Mouse (Mus musculus) midbrain, embryonic 13.5 days (tissue): ENCODE measurements around the gene Axdnd1. TPM values are rescaled to one million over a fixed set of nuclear protein-coding genes. Genes with fewer than 3 reads are reported as not detected.
"Not testable (repeated sequence)": the region's sequence is repeated elsewhere in the genome, so short reads cannot be mapped to it uniquely, and the experiment has no call there.

ENCODE experiments used
- ATAC-seq: fragments of 200-750 bp; cut with Nextera tagmentation; 2 replicates; pipeline ENCODE4 v1.8.0; 2017; ENCODE audit warnings: mild to moderate bottlenecking, moderate TSS enrichment, moderate library complexity
- H3K27ac ChIP-seq: fragments of 300-500 bp; sonication (generic); 2 replicates; pipeline ENCODE4 v1.5.1; 2015; ENCODE audit warnings: inconsistent platforms, mild to moderate bottlenecking, moderate library complexity
- H3K27me3 ChIP-seq: fragments of 300-500 bp; sonication (generic); 2 replicates; pipeline ENCODE4 v1.6.1; 2015; ENCODE audit warnings: mild to moderate bottlenecking, inconsistent platforms
- H3K36me3 ChIP-seq: fragments of 300-500 bp; sonication (generic); 2 replicates; pipeline ENCODE4 v1.6.1; 2015; ENCODE audit warnings: mild to moderate bottlenecking, inconsistent platforms
- H3K4me1 ChIP-seq: fragments of 300-500 bp; sonication (generic); replicated peaks from 2 replicates; pipeline ENCODE4 v1.6.1; 2015; ENCODE audit warnings: inconsistent platforms
- H3K4me2 ChIP-seq: fragments of 300-500 bp; sonication (generic); replicated peaks from 2 replicates; pipeline ENCODE4 v1.6.1; 2015; ENCODE audit warnings: moderate library complexity, mild to moderate bottlenecking, inconsistent platforms
- H3K4me3 ChIP-seq: fragments of 300-500 bp; sonication (generic); replicated peaks from 2 replicates; pipeline ENCODE4 v1.5.1; 2015; ENCODE audit warnings: mild to moderate bottlenecking, inconsistent platforms
- H3K9ac ChIP-seq: fragments of 300-500 bp; sonication (generic); replicated peaks from 2 replicates; pipeline ENCODE4 v1.6.1; 2015; ENCODE audit warnings: mild to moderate bottlenecking, inconsistent platforms
- H3K9me3 ChIP-seq: fragments of 300-500 bp; sonication (generic); 2 replicates; pipeline ENCODE4 v1.6.1; 2016; ENCODE audit warnings: mild to moderate bottlenecking, inconsistent platforms
- WGBS: fragments of 180-500 bp; shearing (Covaris S2); methylation state at CpG from one replicate; pipeline ENCODE4 v1.1.7; 2015; 5-methylcytosine and 5-hydroxymethylcytosine counted together
- polyA plus RNA-seq: library from polyadenylated mRNA; unstranded; fragments of >200 nt; fragmentation: Nextera tagmentation; extraction: Ambion mirVana; gene quantifications from 2 replicates; pipeline ENCODE4 v1.2.1, GENCODE M21; 2015

Axdnd1 gene
- polyA plus RNA-seq, 1 experiment from 2014 or later: 0.17 TPM

GRCm38 (mm10) chr1:156302911-156303749, 117.8 kb downstream of the Axdnd1 start, which contains the start of gene Tdrd5:
Gene Tdrd5 (minus strand): TSS chr1:156303664.
- H3K4me2 ChIP-seq: peak within 1 kb of the TSS; percentile 97
- peak within 1 kb of the TSS; percentile 69 for H3K9ac ChIP-seq
- H3K27ac ChIP-seq: no peak within 1 kb of the TSS
- WGBS: under 1% methylated on average over 84 of the region's 85 CpGs
- peaks cover 57% of the 10 kb centered on the region for H3K27me3 ChIP-seq
- H3K4me3 ChIP-seq: peak within 1 kb of the TSS; percentile 53
- peak; percentile 89 for ATAC-seq
- no peaks in the 10 kb centered on the region for H3K36me3 ChIP-seq
- H3K9me3 ChIP-seq: no peaks in the 10 kb centered on the region
- peaks cover 6% of the 10 kb centered on the region; the same call in 1 of the 2 replicates for H3K4me1 ChIP-seq

- WGBS: 99% methylated on average over 6 of the region's 6 CpGs
- Histone ChIP-seq H3K4me2 (no peak overlapping the region), H3K36me3 (no peaks in the 10 kb centered on the region), H3K27ac (no peak overlapping the region), H3K4me1 (no peaks in the 10 kb centered on the region), H3K4me3 (no peak overlapping the region), H3K27me3 (no peaks in the 10 kb centered on the region), H3K9ac (no peak overlapping the region), H3K9me3 (no peaks in the 10 kb centered on the region)
- ATAC-seq: no peak
Measured at GRCm38 (mm10) chr1:156290016-156290415, 130.9 kb downstream of the Axdnd1 start.

GRCm38 (mm10) chr1:156289222-156289587, 131.8 kb downstream of the Axdnd1 start:
- not testable (repeated sequence) for H3K27me3 ChIP-seq, H3K27ac ChIP-seq, H3K4me3 ChIP-seq, H3K9me3 ChIP-seq, H3K4me1 ChIP-seq, H3K9ac ChIP-seq, ATAC-seq, H3K36me3 ChIP-seq, H3K4me2 ChIP-seq
- 78% methylated on average over 10 of the region's 10 CpGs for WGBS

GRCm38 (mm10) chr1:156288556-156289221, 132.3 kb downstream of the Axdnd1 start:
- no peaks in the 10 kb centered on the region for H3K27me3 ChIP-seq
- no peaks in the 10 kb centered on the region for H3K9me3 ChIP-seq
- no peaks in the 10 kb centered on the region for H3K4me1 ChIP-seq
- H3K27ac ChIP-seq: no peak overlapping the region
- H3K36me3 ChIP-seq: no peaks in the 10 kb centered on the region
- no peak overlapping the region for H3K4me2 ChIP-seq
- H3K4me3 ChIP-seq: no peak overlapping the region
- ATAC-seq: no peak
- 82% methylated on average over 9 of the region's 9 CpGs for WGBS
- H3K9ac ChIP-seq: no peak overlapping the region

- no peak overlapping the region for H3K4me2 ChIP-seq
- no peaks in the 10 kb centered on the region for H3K36me3 ChIP-seq
- no peaks in the 10 kb centered on the region for H3K4me1 ChIP-seq
- no peaks in the 10 kb centered on the region for H3K9me3 ChIP-seq
- no peaks in the 10 kb centered on the region for H3K27me3 ChIP-seq
- ATAC-seq: no peak
- no peak overlapping the region for H3K27ac ChIP-seq
- H3K4me3 ChIP-seq: no peak overlapping the region
- H3K9ac ChIP-seq: no peak overlapping the region
- WGBS: 92% methylated on average over 5 of the region's 5 CpGs
Measured at GRCm38 (mm10) chr1:156285541-156285896, 135.4 kb downstream of the Axdnd1 start.

- H3K4me3 ChIP-seq: no peak overlapping the region
- H3K36me3 ChIP-seq: no peaks in the 10 kb centered on the region
- no peaks in the 10 kb centered on the region for H3K27me3 ChIP-seq
- ATAC-seq: no peak
- no peaks in the 10 kb centered on the region for H3K9me3 ChIP-seq
- H3K4me1 ChIP-seq: no peaks in the 10 kb centered on the region
- H3K9ac ChIP-seq: no peak overlapping the region
- H3K4me2 ChIP-seq: no peak overlapping the region
- no peak overlapping the region for H3K27ac ChIP-seq
- 47% methylated on average over 9 of the region's 9 CpGs for WGBS
Measured at GRCm38 (mm10) chr1:156284851-156285540, 136.0 kb downstream of the Axdnd1 start.

- 76% methylated on average over 10 of the region's 10 CpGs for WGBS
- no peak overlapping the region for H3K4me2 ChIP-seq
- no peaks in the 10 kb centered on the region for H3K9me3 ChIP-seq
Measured at GRCm38 (mm10) chr1:156284207-156284606, 136.8 kb downstream of the Axdnd1 start.

GRCm38 (mm10) chr1:156280131-156280530, 140.8 kb downstream of the Axdnd1 start:
- ATAC-seq: no peak
- no peaks in the 10 kb centered on the region for H3K27me3 ChIP-seq
- H3K27ac ChIP-seq: no peak overlapping the region
- H3K9me3 ChIP-seq: no peaks in the 10 kb centered on the region
- H3K36me3 ChIP-seq: no peaks in the 10 kb centered on the region
- no peak overlapping the region for H3K4me3 ChIP-seq
- no peak overlapping the region for H3K4me2 ChIP-seq
- no peak overlapping the region for H3K9ac ChIP-seq
- H3K4me1 ChIP-seq: no peaks in the 10 kb centered on the region
- WGBS: 85% methylated on average over 7 of the region's 7 CpGs

More at GRCm38 (mm10) chr1:156284207-156284606, 136.8 kb downstream of the Axdnd1 start:
- Histone ChIP-seq H3K9ac (no peak overlapping the region), H3K4me3 (no peak overlapping the region), H3K36me3 (no peaks in the 10 kb centered on the region), H3K27ac (no peak overlapping the region), H3K27me3 (no peaks in the 10 kb centered on the region), H3K4me1 (no peaks in the 10 kb centered on the region)
- ATAC-seq: no peak

GRCm38 (mm10) chr1:156273647-156274046, 147.3 kb downstream of the Axdnd1 start:
- Histone ChIP-seq H3K27me3 (no peaks in the 10 kb centered on the region), H3K4me3 (no peak overlapping the region), H3K27ac (no peak overlapping the region), H3K4me2 (no peak overlapping the region), H3K9ac (no peak overlapping the region), H3K36me3 (no peaks in the 10 kb centered on the region), H3K9me3 (no peaks in the 10 kb centered on the region), H3K4me1 (0 out of 2 replicates have a peak, but pooled peaks cover 3% of the 10 kb centered on the region)
- 73% methylated on average over 7 of the region's 7 CpGs for WGBS
- 0 out of 2 replicates have a peak, but pooled peaks have one; percentile 53 for ATAC-seq

Other genes with a start within 250 kb of the Axdnd1 start
- gene Fam163a, start 216.1 kb downstream of the Axdnd1 start, polyA plus RNA-seq: 8.4 and 12.4 TPM in 2 replicates
- gene Tdrd5, start 117.5 kb downstream of the Axdnd1 start, polyA plus RNA-seq: 0.27 TPM in 2 replicates
- 0.28 TPM in 1 of 2 replicates, not detected in the other for gene Nphs2, start 110.4 kb downstream of the Axdnd1 start, polyA plus RNA-seq
- gene Gm2000, start 55.1 kb downstream of the Axdnd1 start, polyA plus RNA-seq: 591 and 665 TPM in 2 replicates
- gene Soat1, start 53.2 kb upstream of the Axdnd1 start, polyA plus RNA-seq: 10.9 and 11.1 TPM in 2 replicates
- gene Gm10031, start 102.9 kb upstream of the Axdnd1 start, polyA plus RNA-seq: 0.66 and 1.1 TPM in 2 replicates
- 6.7 and 7.0 TPM in 2 replicates for gene Abl2, start 137.6 kb upstream of the Axdnd1 start, polyA plus RNA-seq